Mouse (Mus musculus) stomach, embryonic 14.5 days (tissue): ENCODE measurements around the gene C1qtnf9. TPM values are rescaled to one million over a fixed set of nuclear protein-coding genes. Genes with fewer than 3 reads are reported as not detected.

Experiments used
- ATAC-seq: fragments of 200-750 bp; cut with Nextera tagmentation; 2 replicates; pipeline ENCODE4 v1.8.0; 2017; ENCODE audit warnings: low read depth, moderate TSS enrichment; ENCODE audit not compliant: insufficient number of reproducible peaks, insufficient read depth, low FRiP score
- H3K27ac ChIP-seq: fragments of 300-500 bp; sonication (generic); 2 replicates; pipeline ENCODE4 v1.5.1; 2014; ENCODE audit warnings: mild to moderate bottlenecking, low read length, moderate library complexity, mixed read lengths
- H3K27me3 ChIP-seq: fragments of 300-500 bp; sonication (generic); 2 replicates; pipeline ENCODE4 v1.6.1; 2014; ENCODE audit warnings: low read length, control low read depth, mixed read lengths; ENCODE audit not compliant: control insufficient read depth, insufficient read depth
- H3K36me3 ChIP-seq: fragments of 300-500 bp; sonication (generic); 2 replicates; pipeline ENCODE4 v1.6.1; 2014; ENCODE audit warnings: mild to moderate bottlenecking, control low read depth, low read length, moderate library complexity, mixed read lengths; ENCODE audit not compliant: control insufficient read depth, insufficient read depth
- H3K4me1 ChIP-seq: fragments of 300-500 bp; sonication (generic); 2 replicates; pipeline ENCODE4 v1.6.1; 2014; ENCODE audit warnings: low read length, control low read depth, mixed read lengths; ENCODE audit not compliant: control insufficient read depth, insufficient read depth
- H3K4me2 ChIP-seq: fragments of 300-500 bp; sonication (generic); replicated peaks from 2 replicates; pipeline ENCODE4 v1.6.1; 2014; ENCODE audit warnings: low read depth, low read length, control low read depth
- H3K4me3 ChIP-seq: fragments of 300-500 bp; sonication (generic); 2 replicates; pipeline ENCODE4 v1.5.1; 2014; ENCODE audit warnings: low read depth, low read length, control low read depth
- H3K9ac ChIP-seq: fragments of 300-500 bp; sonication (generic); replicated peaks from 2 replicates; pipeline ENCODE4 v1.6.1; 2014; ENCODE audit warnings: low read depth, mild to moderate bottlenecking, control low read depth, low read length, moderate library complexity, mixed read lengths
- H3K9me3 ChIP-seq: fragments of 300-500 bp; sonication (generic); 2 replicates; pipeline ENCODE4 v1.6.1; 2016; ENCODE audit warnings: low read depth, low read length, control low read depth; ENCODE audit not compliant: control insufficient read depth
- WGBS: fragments of 180-500 bp; shearing (Covaris S2); extraction: QIAGEN DNeasy Blood & Tissue Kit; methylation state at CpG from one replicate; pipeline ENCODE4 v1.1.7; 2014; 5-methylcytosine and 5-hydroxymethylcytosine counted together
- polyA plus RNA-seq: library from polyadenylated mRNA; unstranded; fragments of >200 nt; fragmentation: Nextera tagmentation; extraction: Ambion mirVana; gene quantifications from 2 replicates; pipeline ENCODE4 v1.2.1, GENCODE M21; 2014

The C1qtnf9 gene
- polyA plus RNA-seq, 1 experiment from 2014 or later: 0.33 TPM

- Histone ChIP-seq H3K9ac (no peak overlapping the region), H3K4me2 (no peak overlapping the region), H3K27me3 (no peaks in the 10 kb centered on the region), H3K4me1 (no peaks in the 10 kb centered on the region), H3K9me3 (no peaks in the 10 kb centered on the region), H3K36me3 (no peaks in the 10 kb centered on the region), H3K4me3 (no peak overlapping the region), H3K27ac (no peak overlapping the region)
- ATAC-seq: no peak
- 42% methylated on average over 7 of the region's 7 CpGs for WGBS
Measured at GRCm38 (mm10) chr14:60782121-60782656, 14.3 kb downstream of the C1qtnf9 start.

GRCm38 (mm10) chr14:60783196-60783595 lies 15.3 kb downstream of the C1qtnf9 start:
- no peak for ATAC-seq
- Histone ChIP-seq H3K9ac (no peak overlapping the region), H3K27ac (no peak overlapping the region), H3K36me3 (no peaks in the 10 kb centered on the region), H3K4me1 (no peaks in the 10 kb centered on the region), H3K4me2 (no peak overlapping the region), H3K4me3 (no peak overlapping the region), H3K9me3 (no peaks in the 10 kb centered on the region), H3K27me3 (no peaks in the 10 kb centered on the region)
- WGBS: 43% methylated on average over 8 of the region's 8 CpGs

- Histone ChIP-seq H3K4me2 (peak within 1 kb of the TSS; percentile 69), H3K27ac (no peak within 1 kb of the TSS), H3K27me3 (no peaks in the 10 kb centered on the region), H3K9ac (peak within 1 kb of the TSS; percentile 43; the same call in 1 of the 2 replicates), H3K36me3 (no peaks in the 10 kb centered on the region), H3K4me1 (no peaks in the 10 kb centered on the region), H3K9me3 (no peaks in the 10 kb centered on the region), H3K4me3 (peak within 1 kb of the TSS; percentile 65)
- whole genome bisulfite sequencing: under 1% methylated on average over 60 of the region's 61 CpGs
- ATAC-seq: peak; percentile 82
Measured at GRCm38 (mm10) chr14:60784427-60785315, 16.7 kb downstream of the C1qtnf9 start, which contains the start of gene Mipep. Gene Mipep (plus strand): TSS chr14:60784573.

GRCm38 (mm10) chr14:60790103-60790502 lies 22.2 kb downstream of the C1qtnf9 start:
- Histone ChIP-seq H3K9me3 (no peaks in the 10 kb centered on the region), H3K27me3 (no peaks in the 10 kb centered on the region), H3K27ac (no peak overlapping the region), H3K4me3 (no peak overlapping the region), H3K9ac (no peak overlapping the region), H3K4me2 (no peak overlapping the region), H3K4me1 (no peaks in the 10 kb centered on the region), H3K36me3 (peaks cover 9% of the 10 kb centered on the region; the same call in 1 of the 2 replicates)
- WGBS: 49% methylated on average over 3 of the region's 3 CpGs
- ATAC-seq: peak; percentile 56; the same call in 1 of the 2 replicates

- no peak overlapping the region for H3K4me3 ChIP-seq
- H3K4me1 ChIP-seq: no peaks in the 10 kb centered on the region
- no peak overlapping the region for H3K27ac ChIP-seq
- no peak for ATAC-seq
- WGBS: 91% methylated on average over 4 of the region's 4 CpGs
- no peaks in the 10 kb centered on the region for H3K27me3 ChIP-seq
- no peak overlapping the region for H3K9ac ChIP-seq
- no peak overlapping the region for H3K4me2 ChIP-seq
- H3K36me3 ChIP-seq: peaks cover 13% of the 10 kb centered on the region; the same call in 1 of the 2 replicates
- no peaks in the 10 kb centered on the region for H3K9me3 ChIP-seq
Measured at GRCm38 (mm10) chr14:60796600-60797322, 28.8 kb downstream of the C1qtnf9 start.

GRCm38 (mm10) chr14:60797596-60797995 lies 29.7 kb downstream of the C1qtnf9 start:
- Histone ChIP-seq H3K36me3 (peaks cover 14% of the 10 kb centered on the region; the same call in 1 of the 2 replicates), H3K4me3 (no peak overlapping the region), H3K9ac (no peak overlapping the region), H3K9me3 (no peaks in the 10 kb centered on the region), H3K4me1 (no peaks in the 10 kb centered on the region), H3K27ac (no peak overlapping the region), H3K4me2 (no peak overlapping the region), H3K27me3 (no peaks in the 10 kb centered on the region)
- ATAC-seq: no peak
- 88% methylated on average over 5 of the region's 5 CpGs for WGBS

- no peak for ATAC-seq
- no peak overlapping the region for H3K4me3 ChIP-seq
- 85% methylated on average over 4 of the region's 4 CpGs for WGBS
- no peak overlapping the region for H3K27ac ChIP-seq
- H3K36me3 ChIP-seq: peaks cover 21% of the 10 kb centered on the region; the same call in 1 of the 2 replicates
- no peaks in the 10 kb centered on the region for H3K9me3 ChIP-seq
- no peak overlapping the region for H3K9ac ChIP-seq
- H3K27me3 ChIP-seq: no peaks in the 10 kb centered on the region
- no peak overlapping the region for H3K4me2 ChIP-seq
- no peaks in the 10 kb centered on the region for H3K4me1 ChIP-seq
Measured at GRCm38 (mm10) chr14:60798721-60799120, 30.8 kb downstream of the C1qtnf9 start.
